8 mouse cellular contexts compared by ENCODE assay signal in the genomic region with DNA sequence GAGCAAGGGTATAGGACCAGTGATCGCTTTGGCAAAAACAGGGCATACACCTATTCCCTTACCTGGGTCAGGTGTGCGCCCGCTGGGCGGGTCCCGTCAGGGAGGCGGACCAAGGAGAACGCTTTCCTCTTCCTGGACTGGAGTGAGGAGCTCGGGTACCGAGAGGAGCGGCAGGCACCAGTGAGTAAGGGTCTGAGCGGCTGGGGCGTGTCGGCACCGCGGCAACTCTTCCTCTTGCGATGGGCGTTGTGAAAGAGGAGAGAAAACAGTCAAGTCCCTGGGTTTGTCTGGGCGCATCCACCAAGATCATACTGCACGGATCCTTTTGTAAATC. TPM values are rescaled to one million over a fixed set of nuclear protein-coding genes. Genes with fewer than 3 reads are reported as not detected.
A peak's percentile ranks its signal among the peaks of the same experiment; 100 is the strongest.
DNase-seq lines count a peak whose midpoint lies in the region; ATAC-seq lines count a peak whose summit lies in the region.

No protein-coding gene starts in this region.

- no peaks in the 10 kb centered on the region for H3K9me3 ChIP-seq in forebrain, embryonic 15.5 days
- no peaks in the 10 kb centered on the region for H3K9me3 ChIP-seq in hindbrain, embryonic 16.5 days (ENCODE audit: control insufficient read depth, low read length)

- no peak overlapping the region for H3K27ac ChIP-seq in forebrain, embryonic 15.5 days (replicated peaks)
- H3K27ac ChIP-seq in hindbrain, embryonic 16.5 days (ENCODE audit: low read depth, low read length): peak overlapping the region; percentile 81

- no peaks in the 10 kb centered on the region for H3K27me3 ChIP-seq in forebrain, embryonic 15.5 days
- no peaks in the 10 kb centered on the region for H3K27me3 ChIP-seq in hindbrain, embryonic 16.5 days (replicated peaks; ENCODE audit: control insufficient read depth, insufficient read depth, low read length)

- H3K4me2 ChIP-seq in forebrain, embryonic 15.5 days (replicated peaks): peak overlapping the region; percentile 87
- peak overlapping the region; percentile 82 for H3K4me2 ChIP-seq in hindbrain, embryonic 16.5 days (ENCODE audit: low read length)

- peak overlapping the region; percentile 78 for H3K4me3 ChIP-seq in forebrain, embryonic 15.5 days
- peak overlapping the region; percentile 75 for H3K4me3 ChIP-seq in hindbrain, embryonic 16.5 days (ENCODE audit: low read length)

- peak overlapping the region; percentile 76 for H3K9ac ChIP-seq in forebrain, embryonic 15.5 days (replicated peaks)
- peak overlapping the region; percentile 79 for H3K9ac ChIP-seq in hindbrain, embryonic 16.5 days (ENCODE audit: low read depth, low read length)

- peaks cover 21% of the 10 kb centered on the region for H3K4me1 ChIP-seq in forebrain, embryonic 15.5 days
- H3K4me1 ChIP-seq in hindbrain, embryonic 16.5 days (ENCODE audit: control insufficient read depth, insufficient read depth, low read depth, low read length): peaks cover 17% of the 10 kb centered on the region

- peak; percentile 28 for DNase-seq in NIH3T3 (ENCODE audit: low read depth)
- DNase-seq in cerebellum, adult 11 months: peak; percentile 53
- DNase-seq in left cerebral cortex, adult 11 months (ENCODE audit: low spot score): peak; percentile 25
- DNase-seq in lung, postnatal 4 days: peak; percentile 66 to 83
- peak; percentile 48 for DNase-seq in right cerebral cortex, postnatal 4 days
- peak; percentile 57 to 68 for DNase-seq in urinary bladder, postnatal 4 days (ENCODE audit: low spot score in 2 of 2)

- WGBS in forebrain, embryonic 15.5 days: under 1% methylated on average over 19 of the region's 19 CpGs
- 0% methylated on average over 19 of the region's 19 CpGs for WGBS in hindbrain, embryonic 16.5 days

- H3K36me3 ChIP-seq in forebrain, embryonic 15.5 days: no peaks in the 10 kb centered on the region
- no peaks in the 10 kb centered on the region for H3K36me3 ChIP-seq in hindbrain, embryonic 16.5 days (ENCODE audit: control insufficient read depth, insufficient read depth, low read length)

- ATAC-seq in forebrain, embryonic 15.5 days (replicated peaks): peak; percentile 73
- peak; percentile 75; the same call in 1 of the 2 replicates for ATAC-seq in hindbrain, embryonic 16.5 days

RNA-seq across cellular contexts. Expression of a gene that starts 0.5 kb away (rescaled TPM):
- 40.5 and 42.1 TPM in 2 replicates for polyA plus RNA-seq in forebrain, embryonic 15.5 days (2015; fragmentation: Nextera tagmentation; extraction: Ambion mirVana)
- polyA plus RNA-seq in hindbrain, embryonic 16.5 days (2015; fragmentation: Nextera tagmentation; extraction: Ambion mirVana): 47.6 and 55.2 TPM in 2 replicates

RNA-seq across cellular contexts. Expression of a gene that starts 0.6 kb away (rescaled TPM):
- polyA plus RNA-seq in forebrain, embryonic 15.5 days (2015; fragmentation: Nextera tagmentation; extraction: Ambion mirVana): 129 TPM in 2 replicates
- 106 and 115 TPM in 2 replicates for polyA plus RNA-seq in hindbrain, embryonic 16.5 days (2015; fragmentation: Nextera tagmentation; extraction: Ambion mirVana)

RNA-seq across cellular contexts. Expression of a gene that starts 27.9 kb away (rescaled TPM):
- polyA plus RNA-seq in forebrain, embryonic 15.5 days (2015; fragmentation: Nextera tagmentation; extraction: Ambion mirVana): 0.50 and 0.55 TPM in 2 replicates
- polyA plus RNA-seq in hindbrain, embryonic 16.5 days (2015; fragmentation: Nextera tagmentation; extraction: Ambion mirVana): 0.80 and 0.84 TPM in 2 replicates
